Mouse (Mus musculus) lung, postnatal 0 days (tissue): ENCODE data around the gene Patz1. TPM values are rescaled to one million over a fixed set of nuclear protein-coding genes. Genes with fewer than 3 reads are reported as not detected.
A peak's percentile ranks its signal among the peaks of the same experiment; 100 is the strongest.

Source experiments
- ATAC-seq: fragments of 200-750 bp; cut with Nextera tagmentation; 2 replicates; pipeline ENCODE4 v1.8.0; 2017; ENCODE audit warnings: moderate library complexity
- DNase-seq: peaks from one replicate; pipeline ENCODE4 v3.0.0-alpha.2; 2016; ENCODE audit warnings: low spot score
- H3K27ac ChIP-seq: fragments of 300-500 bp; sonication (generic); 2 replicates; pipeline ENCODE4 v1.5.1; 2014; ENCODE audit warnings: antibody characterized with exemption, mild to moderate bottlenecking, low read length, mixed read lengths
- H3K27me3 ChIP-seq: fragments of 300-500 bp; sonication (generic); replicated peaks from 2 replicates; pipeline ENCODE4 v1.6.1; 2014; ENCODE audit warnings: low read length, mixed read lengths; ENCODE audit not compliant: insufficient read depth
- H3K36me3 ChIP-seq: fragments of 300-500 bp; sonication (generic); 2 replicates; pipeline ENCODE4 v1.6.1; 2014; ENCODE audit warnings: low read length, mixed read lengths; ENCODE audit not compliant: insufficient read depth
- H3K4me1 ChIP-seq: fragments of 300-500 bp; sonication (generic); 2 replicates; pipeline ENCODE4 v1.6.1; 2014; ENCODE audit warnings: antibody characterized with exemption, low read depth, low read length, mixed read lengths; ENCODE audit not compliant: insufficient read depth
- H3K4me2 ChIP-seq: fragments of 300-500 bp; sonication (generic); replicated peaks from 2 replicates; pipeline ENCODE4 v1.6.1; 2014; ENCODE audit warnings: low read depth, mild to moderate bottlenecking, low read length, moderate library complexity, mixed read lengths
- H3K4me3 ChIP-seq: fragments of 300-500 bp; sonication (generic); 2 replicates; pipeline ENCODE4 v1.5.1; 2014; ENCODE audit warnings: low read depth, low read length
- H3K9ac ChIP-seq: fragments of 300-500 bp; sonication (generic); replicated peaks from 2 replicates; pipeline ENCODE4 v1.6.1; 2014; ENCODE audit warnings: low read depth, mild to moderate bottlenecking
- H3K9me3 ChIP-seq: fragments of 300-500 bp; sonication (generic); 2 replicates; pipeline ENCODE4 v1.6.1; 2016; ENCODE audit warnings: low read length, mixed read lengths
- CTCF ChIP-seq: IDR thresholded peaks from 2 replicates; pipeline ENCODE4 v1.5.1; 2016; ENCODE audit warnings: antibody characterized with exemption, mild to moderate bottlenecking
- EP300 ChIP-seq: IDR thresholded peaks from 2 replicates; pipeline ENCODE4 v1.6.1; 2016; ENCODE audit warnings: antibody characterized with exemption, mild to moderate bottlenecking, control low read depth
- WGBS: fragments of 180-500 bp; shearing (Covaris S2); extraction: QIAGEN DNeasy Blood & Tissue Kit; methylation state at CpG from one replicate; pipeline ENCODE4 v1.1.7; 2014; 5-methylcytosine and 5-hydroxymethylcytosine counted together
- polyA plus RNA-seq: library from polyadenylated mRNA; unstranded; fragments of >200 nt; fragmentation: Nextera tagmentation; extraction: Ambion mirVana; gene quantifications from 2 replicates; pipeline ENCODE4 v1.2.1, GENCODE M21; 2015

Gene Patz1
- polyA plus RNA-seq, 1 experiment from 2014 or later = 23.2 TPM

DNA sequence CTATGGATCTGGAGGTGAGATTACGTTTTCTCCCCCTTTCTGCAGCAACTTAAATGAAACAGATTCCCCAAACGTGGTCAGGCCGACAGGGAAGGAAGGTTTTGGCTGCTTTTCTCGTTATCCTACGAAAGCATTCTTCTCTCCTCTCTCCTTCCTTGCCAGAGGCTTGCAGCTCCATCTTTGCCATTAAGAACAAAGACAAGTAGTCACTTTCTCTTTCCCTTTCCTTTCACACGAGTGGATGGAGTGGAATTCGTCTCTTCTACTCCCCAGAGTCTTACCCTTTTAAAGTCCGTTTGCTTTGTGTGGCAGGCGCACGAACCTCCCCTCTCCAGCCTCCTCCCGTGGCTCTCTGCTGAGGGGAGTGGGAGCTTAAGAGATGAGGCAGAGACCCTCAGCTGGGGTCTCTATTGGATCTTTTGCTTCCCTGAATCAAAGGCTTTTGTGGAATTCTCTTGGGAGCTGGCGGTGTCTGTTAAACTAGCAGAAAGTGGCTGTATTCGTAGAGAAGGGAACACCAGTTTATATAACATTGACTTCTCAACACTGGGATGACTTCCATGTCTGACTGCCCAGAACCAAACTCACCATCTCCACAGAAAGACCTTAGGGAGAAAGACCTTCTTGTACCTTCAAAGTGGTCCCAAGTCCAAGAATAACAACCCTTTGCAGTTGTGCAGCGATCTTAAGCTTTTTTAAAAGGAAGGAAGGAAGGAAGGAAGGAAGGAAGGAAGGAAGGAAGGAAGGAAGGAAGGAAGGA lies 42.5 kb downstream of the Patz1 start:
- Histone ChIP-seq H3K4me1 (peaks cover 18% of the 10 kb centered on the region; the same call in 1 of the 2 replicates), H3K9ac (peak overlapping the region; percentile 55; the same call in 1 of the 2 replicates), H3K27ac (peak overlapping the region; percentile 90), H3K4me2 (peak overlapping the region; percentile 76), H3K9me3 (no peaks in the 10 kb centered on the region), H3K4me3 (peak overlapping the region; percentile 45), H3K36me3 (no peaks in the 10 kb centered on the region), H3K27me3 (no peaks in the 10 kb centered on the region)
- DNase-seq = peak; percentile 56
- TF ChIP-seq CTCF = no peak
- TF ChIP-seq EP300 = no peak
- 6% methylated on average over 14 of the region's 14 CpGs for WGBS
- no peak for ATAC-seq

DNA sequence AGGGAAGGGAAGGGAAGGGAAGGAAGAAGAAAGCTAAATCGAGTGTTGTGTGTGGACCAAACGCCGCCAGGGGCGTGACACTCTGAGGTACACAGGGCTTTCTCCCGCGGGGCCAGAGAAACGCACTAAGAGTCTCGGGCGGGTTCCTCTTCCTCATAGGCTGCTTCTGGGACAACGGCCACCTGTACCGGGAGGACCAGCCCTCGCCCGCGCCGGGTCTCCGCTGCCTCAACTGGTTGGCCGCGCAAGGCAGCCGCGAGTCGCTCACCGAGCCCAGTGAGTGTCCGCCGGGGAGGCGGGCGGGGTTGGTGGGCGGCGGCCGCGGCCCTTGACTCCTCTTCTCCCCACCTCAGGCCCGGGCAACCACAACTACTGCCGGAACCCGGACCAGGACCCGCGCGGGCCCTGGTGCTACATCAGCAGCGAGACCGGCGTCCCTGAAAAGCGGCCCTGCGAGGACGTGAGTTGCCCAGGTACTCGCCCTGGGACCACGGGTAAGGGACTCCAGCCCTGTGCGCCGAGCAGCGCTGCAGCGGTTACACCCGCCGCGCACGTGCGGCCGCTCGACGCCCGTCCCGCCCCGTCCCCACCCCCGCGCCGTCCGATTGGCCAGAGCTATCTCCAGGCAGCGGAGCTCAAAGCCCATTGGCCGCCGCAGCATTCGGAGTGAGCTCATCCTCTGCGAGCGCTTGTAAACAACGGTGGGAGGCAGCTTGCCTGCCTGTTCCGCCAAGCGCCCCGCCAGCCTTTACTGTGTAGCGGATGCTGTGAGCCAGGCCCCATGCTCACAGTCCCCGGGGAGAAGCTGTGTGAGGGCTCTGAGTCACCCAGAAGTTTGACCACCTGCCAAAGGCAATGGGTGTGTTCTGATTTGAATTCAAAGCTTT lies 43.3 kb downstream of the Patz1 start:
- Histone ChIP-seq H3K9me3 (no peaks in the 10 kb centered on the region), H3K27me3 (no peaks in the 10 kb centered on the region), H3K9ac (peak overlapping the region; percentile 41; the same call in 1 of the 2 replicates), H3K4me2 (peak overlapping the region; percentile 76), H3K27ac (peak overlapping the region; percentile 90), H3K4me1 (peaks cover 18% of the 10 kb centered on the region; the same call in 1 of the 2 replicates), H3K36me3 (no peaks in the 10 kb centered on the region), H3K4me3 (peak overlapping the region; percentile 45)
- TF ChIP-seq CTCF (peak; percentile 43; the same call in 1 of the 2 replicates), EP300 (no peak; the same call in 1 of the 2 replicates)
- under 1% methylated on average over 42 of the region's 75 CpGs for whole genome bisulfite sequencing
- ATAC-seq (peak; percentile 94), DNase-seq (peak; percentile 97)

GRCm38 (mm10) chr11:3333111-3333695 lies 44.5 kb downstream of the Patz1 start:
- peaks cover 25% of the 10 kb centered on the region; the same call in 1 of the 2 replicates for H3K4me1 ChIP-seq
- H3K27me3 ChIP-seq = no peaks in the 10 kb centered on the region
- H3K27ac ChIP-seq = no peak overlapping the region
- H3K36me3 ChIP-seq = no peaks in the 10 kb centered on the region
- no peak for DNase-seq
- 91% methylated on average over 11 of the region's 11 CpGs for WGBS
- no peak for ATAC-seq
- TF ChIP-seq CTCF (no peak), EP300 (no peak)
- H3K4me3 ChIP-seq = no peak overlapping the region
- no peak overlapping the region for H3K4me2 ChIP-seq
- H3K9me3 ChIP-seq = no peaks in the 10 kb centered on the region
- no peak overlapping the region for H3K9ac ChIP-seq

GRCm38 (mm10) chr11:3334141-3334710 lies 45.6 kb downstream of the Patz1 start:
- Histone ChIP-seq H3K4me1 (peaks cover 25% of the 10 kb centered on the region; the same call in 1 of the 2 replicates), H3K27ac (no peak overlapping the region)
- 84% methylated on average over 11 of the region's 11 CpGs for WGBS

DNA sequence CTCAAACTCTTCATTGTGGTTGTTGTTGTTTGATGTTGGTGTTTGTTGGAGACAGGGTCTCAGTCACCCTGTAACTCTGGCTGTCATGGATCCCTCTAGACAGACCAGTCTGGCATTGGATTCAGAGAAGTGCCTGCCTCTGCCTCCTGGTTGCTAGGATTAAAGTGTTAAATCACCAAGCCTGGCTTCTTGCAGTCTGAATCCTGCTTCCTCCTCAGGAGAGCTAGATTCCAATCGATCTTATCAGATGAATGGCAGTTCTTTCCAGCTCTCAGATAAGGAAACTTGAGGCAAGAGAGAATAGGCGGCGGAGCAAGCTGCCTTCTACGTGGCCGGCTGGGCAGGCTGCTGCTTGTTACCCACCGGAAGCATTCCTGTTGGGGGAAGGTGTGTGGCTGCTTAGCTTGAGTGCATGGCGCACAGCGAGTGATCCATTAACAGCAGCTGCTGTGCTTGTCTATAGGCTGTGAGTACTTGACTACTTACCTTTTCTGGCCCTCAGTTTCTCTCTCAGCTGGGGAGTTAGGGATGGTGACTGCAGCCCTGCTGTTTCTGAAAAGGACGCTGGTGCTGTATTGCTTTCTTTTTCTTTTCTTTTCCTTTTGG lies 46.1 kb downstream of the Patz1 start:
- ATAC-seq (no peak), DNase-seq (peak; percentile 34)
- Histone ChIP-seq H3K27ac (0 out of 2 replicates have a peak overlapping the region, but pooled peaks have one; percentile 47), H3K4me3 (no peak overlapping the region), H3K9me3 (no peaks in the 10 kb centered on the region), H3K4me2 (no peak overlapping the region), H3K9ac (no peak overlapping the region), H3K27me3 (no peaks in the 10 kb centered on the region), H3K4me1 (peaks cover 25% of the 10 kb centered on the region; the same call in 1 of the 2 replicates), H3K36me3 (no peaks in the 10 kb centered on the region)
- WGBS = 27% methylated on average over 9 of the region's 9 CpGs
- no peak for TF ChIP-seq EP300
- TF ChIP-seq CTCF = no peak

More at GRCm38 (mm10) chr11:3334141-3334710, 45.6 kb downstream of the Patz1 start:
- no peaks in the 10 kb centered on the region for H3K36me3 ChIP-seq
- TF ChIP-seq EP300 = no peak
- TF ChIP-seq CTCF = no peak
- no peak overlapping the region for H3K9ac ChIP-seq
- H3K4me2 ChIP-seq = no peak overlapping the region
- H3K27me3 ChIP-seq = no peaks in the 10 kb centered on the region
- no peak overlapping the region for H3K4me3 ChIP-seq
- no peak for DNase-seq
- ATAC-seq = no peak
- H3K9me3 ChIP-seq = no peaks in the 10 kb centered on the region
